Mouse (Mus musculus) ES-Bruce4 (cell line): ENCODE measurements around the gene Kif1c.

Experiments used
- CTCF ChIP-seq: IDR thresholded peaks from one replicate; pipeline ENCODE4 v1.8.1; 2011; ENCODE audit warnings: low read depth, low read length
- EP300 ChIP-seq: IDR thresholded peaks from 2 replicates; pipeline ENCODE4 v1.6.1; 2011; ENCODE audit warnings: low read depth, low read length; ENCODE audit not compliant: insufficient read depth

DNA sequence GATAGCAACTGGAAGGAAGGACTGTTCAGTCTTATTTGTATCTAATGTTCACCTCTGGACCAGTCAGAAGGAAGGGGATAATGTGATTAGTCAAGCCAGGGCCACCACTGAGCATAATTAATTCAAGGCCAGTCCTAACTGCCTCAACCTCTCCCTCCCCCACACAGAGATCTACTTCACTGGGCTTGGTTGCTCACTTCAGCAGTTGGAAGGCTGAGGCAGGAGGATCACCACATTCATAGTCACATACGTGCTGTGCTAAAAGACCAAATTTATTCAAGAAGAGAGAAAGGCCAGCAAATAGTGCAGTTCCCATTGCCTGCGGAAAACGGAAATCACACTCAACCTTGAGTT is 63.2 kb downstream of the Kif1c start:
- no peak for TF ChIP-seq EP300
- no peak for TF ChIP-seq CTCF
